Comparison of ENCODE assay signal across 25 mouse cellular contexts in genomic region chr7:99971926-99972325, GRCm38 (mm10). TPM values are rescaled to one million over a fixed set of nuclear protein-coding genes. Genes with fewer than 3 reads are reported as not detected.
DNase-seq lines count a peak whose midpoint lies in the region; ATAC-seq and TF ChIP-seq lines count a peak whose summit lies in the region.
"Had no signal": no experiment of that assay in that cellular context is flagged by ENCODE, and none has a peak within 500 bp of the region (broad histone marks: within the 10 kb centered on the region; RNA-seq: fewer than 3 reads in every experiment).

No protein-coding gene starts in this region.

- no peak for TF ChIP-seq CTCF in heart, adult 2 months (IDR thresholded peaks at IDR 0.05)
- no peak for TF ChIP-seq CTCF in gastrocnemius, adult 2 months (IDR thresholded peaks at IDR 0.05)

- TF ChIP-seq POLR2A in heart, adult 2 months (IDR thresholded peaks at IDR 0.05; ENCODE audit: insufficient read depth, low read depth, low read length): no peak

- H3K9me3 ChIP-seq in neural tube, embryonic 13.5 days: no peaks in the 10 kb centered on the region
- H3K9me3 ChIP-seq: forebrain, embryonic 12.5 days; G1E; midbrain, embryonic 12.5 days; stomach, embryonic 15.5 days had no signal

- no peak for TF ChIP-seq EP300 in heart, adult 2 months (IDR thresholded peaks at IDR 0.05; ENCODE audit: insufficient read depth, low read depth, low read length)

- no peak overlapping the region for H3K9ac ChIP-seq in heart, adult 2 months (ENCODE audit: low read depth, low read length)
- H3K9ac ChIP-seq in neural tube, embryonic 13.5 days: no peak overlapping the region
- H3K9ac ChIP-seq: forebrain, embryonic 12.5 days; midbrain, embryonic 12.5 days; stomach, embryonic 15.5 days had no signal

- H3K4me2 ChIP-seq in neural tube, embryonic 13.5 days: no peak overlapping the region
- H3K4me2 ChIP-seq: forebrain, embryonic 12.5 days; midbrain, embryonic 12.5 days; stomach, embryonic 15.5 days had no signal

- H3K4me1 ChIP-seq in heart, adult 2 months (ENCODE audit: control insufficient read depth, insufficient read depth, low read length): peaks cover 13% of the 10 kb centered on the region
- peaks cover 69% of the 10 kb centered on the region for H3K4me1 ChIP-seq in neural tube, embryonic 13.5 days (replicated peaks)

- peaks cover 9% of the 10 kb centered on the region; the same call in 1 of the 2 replicates for H3K36me3 ChIP-seq in heart, adult 2 months (ENCODE audit: control insufficient read depth, insufficient read depth, low read length)
- no peaks in the 10 kb centered on the region for H3K36me3 ChIP-seq in neural tube, embryonic 13.5 days
- H3K36me3 ChIP-seq: forebrain, embryonic 12.5 days; midbrain, embryonic 12.5 days; stomach, embryonic 15.5 days had no signal

- no peak for ATAC-seq in neural tube, embryonic 13.5 days (ENCODE audit: low read depth)
- no peak for ATAC-seq in erythroblast, adult 5-6 weeks (replicated peaks; ENCODE audit: low FRiP score, poor library complexity, severe bottlenecking)
- ATAC-seq: hindbrain, postnatal 0 days; intestine, postnatal 0 days had no signal

- no peak overlapping the region for H3K27ac ChIP-seq in heart, adult 2 months
- H3K27ac ChIP-seq in neural tube, embryonic 13.5 days (replicated peaks): peak overlapping the region; percentile 29; the same call in 1 of the 2 replicates
- no peak overlapping the region for H3K27ac ChIP-seq in gastrocnemius, adult 2 months
- H3K27ac ChIP-seq: forebrain, embryonic 12.5 days; hindbrain, embryonic 10.5 days; hindbrain, postnatal 0 days; midbrain, embryonic 12.5 days; stomach, embryonic 15.5 days had no signal

- H3K4me3 ChIP-seq in heart, adult 2 months: no peak overlapping the region
- H3K4me3 ChIP-seq in neural tube, embryonic 13.5 days: no peak overlapping the region
- H3K4me3 ChIP-seq in gastrocnemius, adult 2 months: no peak overlapping the region
- H3K4me3 ChIP-seq: forebrain, embryonic 12.5 days; hindbrain, embryonic 10.5 days; midbrain, embryonic 12.5 days; myocyte; stomach, embryonic 15.5 days had no signal

- no peaks in the 10 kb centered on the region for H3K27me3 ChIP-seq in heart, adult 2 months (ENCODE audit: control insufficient read depth, insufficient read depth, low read length)
- no peaks in the 10 kb centered on the region for H3K27me3 ChIP-seq in neural tube, embryonic 13.5 days
- H3K27me3 ChIP-seq: forebrain, embryonic 12.5 days; midbrain, embryonic 12.5 days; stomach, embryonic 15.5 days had no signal

- peaks cover 10% of the 10 kb centered on the region for H3K79me2 ChIP-seq in heart, adult 2 months (replicated peaks; ENCODE audit: control insufficient read depth, insufficient read depth, low read length)

- DNase-seq in heart, adult 11 months: peak; percentile 84
- DNase-seq in heart, adult 2 months: no peak
- DNase-seq in neural tube, embryonic 10.5 days (ENCODE audit: extremely low spot score, low spot score): no peak
- peak; percentile 43 to 63 for DNase-seq in kidney, postnatal 25 days
- DNase-seq in cerebellum, postnatal 4 days (ENCODE audit: low spot score in 2 of 2): no peak
- DNase-seq in gastrocnemius, adult 2 months: no peak
- DNase-seq: adrenal gland, postnatal 25 days; cerebellum, adult 11 months; cerebellum, postnatal 10 days; embryo, embryonic 11 days; gastrocnemius, postnatal 14 days; retina, postnatal 1 day; thymus, adult 18-20 months had no signal

- whole genome bisulfite sequencing in heart, adult 2 months: 60% methylated on average over 2 of the region's 2 CpGs
- 56% methylated on average over 2 of the region's 2 CpGs for WGBS in neural tube, embryonic 13.5 days

- intact Hi-C loops in heart, adult 2 months (cut with DNase I): no loop called here
- intact Hi-C loops in gastrocnemius, adult 2 months (cut with DNase I): no loop called here

RNA-seq across cellular contexts. Expression of gene Rnf169, which starts 8.3 kb away (rescaled TPM):
- 10 to 100 TPM in 1 of 2 experiments, 1 to 10 TPM in 1; 9.4 to 10.6 TPM for total RNA-seq in heart, adult 2 months (2021)
- polyA plus RNA-seq in heart, adult 2 months (2012; rRNA removed): 2.9 and 3.6 TPM in 2 replicates
- polyA plus RNA-seq in neural tube, embryonic 13.5 days (2015; fragmentation: Nextera tagmentation; extraction: Ambion mirVana): 4.5 and 4.8 TPM in 2 replicates
- 1 to 10 TPM; 8.1 to 10.0 TPM for total RNA-seq in gastrocnemius, adult 2 months (2021)
- total RNA-seq in erythroblast, adult 5-6 weeks (2015; ENCODE audit: low replicate concordance): 2.3 and 5.6 TPM in 2 replicates
- total RNA-seq in erythroblast, adult 5-6 weeks (2017; ENCODE audit: low replicate concordance): 4.0 and 5.3 TPM in 2 replicates

RNA-seq across cellular contexts. Expression of gene Chrdl2, which starts 34.0 kb away (rescaled TPM):
- total RNA-seq in heart, adult 2 months (2021): under 1 TPM in 1 of 2 experiments, not detected in 1; 0.16 TPM
- polyA plus RNA-seq in heart, adult 2 months (2012; rRNA removed): 0.18 and 0.38 TPM in 2 replicates
- polyA plus RNA-seq in neural tube, embryonic 13.5 days (2015; fragmentation: Nextera tagmentation; extraction: Ambion mirVana): 0.25 TPM in 1 of 2 replicates, not detected in the other
- total RNA-seq in gastrocnemius, adult 2 months (2021): 1 to 10 TPM; 2.0 to 3.2 TPM
- total RNA-seq in erythroblast, adult 5-6 weeks (2015; ENCODE audit: low replicate concordance): not detected in 2 replicates
- total RNA-seq in erythroblast, adult 5-6 weeks (2017; ENCODE audit: low replicate concordance): not detected in 2 replicates
- total RNA-seq: adrenal gland, postnatal 25 days had no signal
- polyA plus RNA-seq: G1E; heart, embryonic 16.5 days; lung, embryonic 16.5 days; midbrain, embryonic 12.5 days; myocyte had no signal

Comparison
In these comparisons a context has a peak if more than half of its experiments do, and no peak if none do; other contexts are left out.
1. DNase-seq: peak in heart, adult 11 months (single experiment) and kidney, postnatal 25 days (2 of 2); none in heart, adult 2 months (0 of 2), neural tube, embryonic 10.5 days (single experiment), cerebellum, postnatal 4 days (0 of 2) and gastrocnemius, adult 2 months (single experiment).